23 mouse cellular contexts compared by ENCODE assay signal in the genomic region with DNA sequence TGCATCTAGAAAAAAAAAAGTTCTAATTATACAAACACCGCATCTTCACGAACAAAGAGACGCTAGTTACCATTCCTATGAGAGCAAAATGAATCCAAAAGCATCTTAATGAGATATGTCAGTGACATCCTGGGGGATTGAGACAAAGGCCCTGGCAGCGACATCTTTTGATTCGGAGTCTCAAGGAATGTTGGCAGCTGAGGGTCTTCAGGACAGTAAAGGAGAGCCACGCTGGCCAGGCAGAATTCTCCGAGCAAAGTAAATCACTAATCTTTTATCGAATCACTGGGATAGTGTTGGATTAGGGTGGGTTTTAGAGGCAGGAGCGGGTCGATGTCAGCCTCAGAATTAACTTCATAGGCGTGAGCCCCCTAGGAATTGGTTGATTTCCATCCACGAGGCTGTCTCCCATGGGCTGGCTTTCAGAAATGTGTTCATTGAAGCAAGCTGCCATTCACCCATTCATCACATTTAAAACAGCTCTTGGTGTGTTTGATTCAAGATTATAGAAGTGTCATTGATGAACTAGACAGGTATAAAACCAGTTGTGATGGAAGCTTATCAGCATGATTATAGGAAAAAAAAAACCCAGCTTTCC. TPM values are rescaled to one million over a fixed set of nuclear protein-coding genes. Genes with fewer than 3 reads are reported as not detected.
DNase-seq lines count a peak whose midpoint lies in the region; ATAC-seq and TF ChIP-seq lines count a peak whose summit lies in the region.
"Had no signal": no experiment of that assay in that cellular context is flagged by ENCODE, and none has a peak within 500 bp of the region (broad histone marks: within the 10 kb centered on the region; RNA-seq: fewer than 3 reads in every experiment).

No protein-coding gene starts in this region.

- TF ChIP-seq CTCF in forebrain, postnatal 0 days (IDR thresholded peaks at IDR 0.05; ENCODE audit: low read depth) = no peak

- DNase-seq in hindbrain, embryonic 10.5 days (ENCODE audit: low spot score) = no peak
- peak; percentile 47 for DNase-seq in forebrain, postnatal 0 days
- DNase-seq in retina, postnatal 1 day = peak; percentile 35
- DNase-seq in adrenal gland, postnatal 36 days = no peak
- no peak for DNase-seq in embryo, embryonic 10.5 days (ENCODE audit: low spot score)
- DNase-seq: cerebellum, adult 9-10 months; gastrocnemius, postnatal 14 days; heart, adult 2 months; heart, postnatal 4 days; kidney, postnatal 36 days; layer of hippocampus, adult 9-11 months; right cerebral cortex, postnatal 14 days; thymus, adult 18-20 months had no signal

- WGBS in hindbrain, embryonic 10.5 days = 54% methylated on average over 12 of the region's 12 CpGs
- WGBS in hindbrain, embryonic 16.5 days = 22% methylated on average over 12 of the region's 12 CpGs
- WGBS in forebrain, postnatal 0 days = 17% methylated on average over 12 of the region's 12 CpGs
- WGBS in midbrain, embryonic 12.5 days = 39% methylated on average over 12 of the region's 12 CpGs

- H3K36me3 ChIP-seq in hindbrain, embryonic 10.5 days = no peaks in the 10 kb centered on the region
- no peaks in the 10 kb centered on the region for H3K36me3 ChIP-seq in hindbrain, embryonic 16.5 days (ENCODE audit: control insufficient read depth, insufficient read depth, low read length)
- H3K36me3 ChIP-seq in forebrain, postnatal 0 days (ENCODE audit: insufficient read depth) = no peaks in the 10 kb centered on the region
- H3K36me3 ChIP-seq in midbrain, embryonic 12.5 days = no peaks in the 10 kb centered on the region
- H3K36me3 ChIP-seq: embryonic facial prominence, embryonic 13.5 days; heart, embryonic 15.5 days; liver, embryonic 15.5 days; neural tube, embryonic 12.5 days; stomach, embryonic 15.5 days had no signal

- no peak for ATAC-seq in hindbrain, embryonic 16.5 days
- ATAC-seq in forebrain, postnatal 0 days = peak; percentile 58; the same call in 1 of the 2 replicates
- peak; percentile 47; the same call in 1 of the 2 replicates for ATAC-seq in midbrain, embryonic 12.5 days (ENCODE audit: low FRiP score, low read depth)
- ATAC-seq: intestine, embryonic 16.5 days; lung, postnatal 0 days had no signal

- no peak overlapping the region for H3K4me2 ChIP-seq in hindbrain, embryonic 16.5 days (ENCODE audit: low read length)
- H3K4me2 ChIP-seq in forebrain, postnatal 0 days (ENCODE audit: low read depth) = peak overlapping the region; percentile 11; the same call in 1 of the 2 replicates
- H3K4me2 ChIP-seq in midbrain, embryonic 12.5 days (replicated peaks) = peak overlapping the region; percentile 7; the same call in 1 of the 2 replicates
- H3K4me2 ChIP-seq: embryonic facial prominence, embryonic 13.5 days; heart, embryonic 15.5 days; liver, embryonic 15.5 days; neural tube, embryonic 12.5 days; stomach, embryonic 15.5 days had no signal

- peak overlapping the region; percentile 66 for H3K27ac ChIP-seq in hindbrain, embryonic 10.5 days
- no peak overlapping the region for H3K27ac ChIP-seq in hindbrain, embryonic 16.5 days (ENCODE audit: low read depth, low read length)
- no peak overlapping the region for H3K27ac ChIP-seq in forebrain, postnatal 0 days (ENCODE audit: low read depth, low read length)
- H3K27ac ChIP-seq in midbrain, embryonic 12.5 days (replicated peaks) = peak overlapping the region; percentile 46; the same call in 1 of the 2 replicates
- H3K27ac ChIP-seq: embryonic facial prominence, embryonic 13.5 days; heart, adult 2 months; heart, embryonic 15.5 days; liver, embryonic 15.5 days; neural tube, embryonic 12.5 days; stomach, embryonic 15.5 days had no signal

- H3K4me3 ChIP-seq in hindbrain, embryonic 10.5 days = no peak overlapping the region
- H3K4me3 ChIP-seq in hindbrain, embryonic 16.5 days (ENCODE audit: low read length) = no peak overlapping the region
- no peak overlapping the region for H3K4me3 ChIP-seq in forebrain, postnatal 0 days (ENCODE audit: low read depth, low read length)
- H3K4me3 ChIP-seq in midbrain, embryonic 12.5 days = no peak overlapping the region
- H3K4me3 ChIP-seq: embryonic facial prominence, embryonic 13.5 days; heart, adult 2 months; heart, embryonic 15.5 days; liver, embryonic 15.5 days; neural tube, embryonic 12.5 days; stomach, embryonic 15.5 days had no signal

- H3K9ac ChIP-seq in hindbrain, embryonic 16.5 days (ENCODE audit: low read depth, low read length) = no peak overlapping the region
- no peak overlapping the region for H3K9ac ChIP-seq in forebrain, postnatal 0 days
- no peak overlapping the region for H3K9ac ChIP-seq in midbrain, embryonic 12.5 days (replicated peaks)
- H3K9ac ChIP-seq: embryonic facial prominence, embryonic 13.5 days; heart, embryonic 15.5 days; liver, embryonic 15.5 days; neural tube, embryonic 12.5 days; stomach, embryonic 15.5 days had no signal

- no peaks in the 10 kb centered on the region for H3K9me3 ChIP-seq in hindbrain, embryonic 10.5 days
- H3K9me3 ChIP-seq in hindbrain, embryonic 16.5 days (ENCODE audit: control insufficient read depth, low read length) = no peaks in the 10 kb centered on the region
- H3K9me3 ChIP-seq in forebrain, postnatal 0 days (ENCODE audit: low read length) = no peaks in the 10 kb centered on the region
- H3K9me3 ChIP-seq in midbrain, embryonic 12.5 days = no peaks in the 10 kb centered on the region
- H3K9me3 ChIP-seq: embryonic facial prominence, embryonic 13.5 days; heart, embryonic 15.5 days; liver, embryonic 15.5 days; neural tube, embryonic 12.5 days; stomach, embryonic 15.5 days had no signal

- no peaks in the 10 kb centered on the region for H3K27me3 ChIP-seq in hindbrain, embryonic 10.5 days (ENCODE audit: insufficient read depth, poor library complexity, severe bottlenecking)
- no peaks in the 10 kb centered on the region for H3K27me3 ChIP-seq in hindbrain, embryonic 16.5 days (replicated peaks; ENCODE audit: control insufficient read depth, insufficient read depth, low read length)
- no peaks in the 10 kb centered on the region for H3K27me3 ChIP-seq in forebrain, postnatal 0 days (ENCODE audit: insufficient read depth, low read length)
- no peaks in the 10 kb centered on the region for H3K27me3 ChIP-seq in midbrain, embryonic 12.5 days
- H3K27me3 ChIP-seq: CH12.LX; embryonic facial prominence, embryonic 13.5 days; heart, embryonic 15.5 days; liver, embryonic 15.5 days; neural tube, embryonic 12.5 days; stomach, embryonic 15.5 days had no signal

- peaks cover 21% of the 10 kb centered on the region for H3K4me1 ChIP-seq in hindbrain, embryonic 10.5 days (replicated peaks)
- peaks cover 4% of the 10 kb centered on the region for H3K4me1 ChIP-seq in hindbrain, embryonic 16.5 days (ENCODE audit: control insufficient read depth, insufficient read depth, low read depth, low read length)
- H3K4me1 ChIP-seq in forebrain, postnatal 0 days (ENCODE audit: insufficient read depth) = no peaks in the 10 kb centered on the region
- peaks cover 13% of the 10 kb centered on the region for H3K4me1 ChIP-seq in midbrain, embryonic 12.5 days
- H3K4me1 ChIP-seq: embryonic facial prominence, embryonic 13.5 days; heart, embryonic 15.5 days; liver, embryonic 15.5 days; stomach, embryonic 15.5 days had no signal

RNA-seq across cellular contexts. Expression of a gene that starts 39.6 kb away (rescaled TPM):
- 71.5 and 85.4 TPM in 2 replicates for polyA plus RNA-seq in hindbrain, embryonic 10.5 days (2016; fragmentation: Nextera tagmentation; extraction: Ambion mirVana)
- polyA plus RNA-seq in hindbrain, embryonic 16.5 days (2015; fragmentation: Nextera tagmentation; extraction: Ambion mirVana) = 98.7 and 104 TPM in 2 replicates
- total RNA-seq in forebrain, postnatal 0 days (2014; rRNA removed) = 144 and 195 TPM in 2 replicates
- polyA plus RNA-seq in forebrain, postnatal 0 days (2015; fragmentation: Nextera tagmentation; extraction: Ambion mirVana) = 97.7 and 107 TPM in 2 replicates
- 76.3 and 83.1 TPM in 2 replicates for polyA plus RNA-seq in midbrain, embryonic 12.5 days (2016; fragmentation: Nextera tagmentation; extraction: Ambion mirVana)
- 10 to 100 TPM; 39.0 to 48.7 TPM for total RNA-seq in adrenal gland, postnatal 36 days (2021)

RNA-seq across cellular contexts. Expression of a gene that starts 42.9 kb away (rescaled TPM):
- polyA plus RNA-seq in hindbrain, embryonic 10.5 days (2016; fragmentation: Nextera tagmentation; extraction: Ambion mirVana) = 17.8 and 21.6 TPM in 2 replicates
- polyA plus RNA-seq in hindbrain, embryonic 16.5 days (2015; fragmentation: Nextera tagmentation; extraction: Ambion mirVana) = 6.0 and 6.3 TPM in 2 replicates
- total RNA-seq in forebrain, postnatal 0 days (2014; rRNA removed) = 3.2 and 4.2 TPM in 2 replicates
- polyA plus RNA-seq in forebrain, postnatal 0 days (2015; fragmentation: Nextera tagmentation; extraction: Ambion mirVana) = 3.6 and 5.6 TPM in 2 replicates
- 13.8 and 15.5 TPM in 2 replicates for polyA plus RNA-seq in midbrain, embryonic 12.5 days (2016; fragmentation: Nextera tagmentation; extraction: Ambion mirVana)
- total RNA-seq in adrenal gland, postnatal 36 days (2021) = 1 to 10 TPM; 4.5 to 5.2 TPM

Comparison
In these comparisons a context has a peak if more than half of its experiments do, and no peak if none do; other contexts are left out.
1. H3K27ac ChIP-seq: peak in hindbrain, embryonic 10.5 days (single experiment) and midbrain, embryonic 12.5 days (single experiment); none in hindbrain, embryonic 16.5 days (single experiment) and forebrain, postnatal 0 days (single experiment).
2. DNase-seq: peak in forebrain, postnatal 0 days (single experiment) and retina, postnatal 1 day (single experiment); none in hindbrain, embryonic 10.5 days (single experiment), adrenal gland, postnatal 36 days (0 of 2) and embryo, embryonic 10.5 days (single experiment).